Mouse (Mus musculus) lung, embryonic 15.5 days (tissue): ENCODE measurements at regions not wholly inside any gene's neighbourhood (a gene's known extent, or its start where the extent isn't known, plus 50 kb on each side); places are given as distances from the start of the nearest gene placed in this dataset.

Source experiments
- ATAC-seq: fragments of 200-750 bp; cut with Nextera tagmentation; 2 replicates; pipeline ENCODE4 v1.8.0; 2017; ENCODE audit warnings: moderate number of reproducible peaks, borderline replicate concordance; ENCODE audit not compliant: low FRiP score, low TSS enrichment; ENCODE audit errors: extremely low read depth
- H3K27ac ChIP-seq: fragments of 300-500 bp; sonication (generic); 2 replicates; pipeline ENCODE4 v1.5.1; 2015; ENCODE audit warnings: moderate library complexity, mild to moderate bottlenecking, inconsistent platforms
- H3K27me3 ChIP-seq: fragments of 300-500 bp; sonication (generic); 2 replicates; pipeline ENCODE4 v1.6.1; 2015; ENCODE audit warnings: inconsistent platforms
- H3K36me3 ChIP-seq: fragments of 300-500 bp; sonication (generic); 2 replicates; pipeline ENCODE4 v1.6.1; 2015; ENCODE audit warnings: inconsistent platforms
- H3K4me1 ChIP-seq: fragments of 300-500 bp; sonication (generic); 2 replicates; pipeline ENCODE4 v1.6.1; 2015; ENCODE audit warnings: inconsistent platforms
- H3K4me2 ChIP-seq: fragments of 300-500 bp; sonication (generic); 2 replicates; pipeline ENCODE4 v1.6.1; 2015; ENCODE audit warnings: inconsistent platforms, mild to moderate bottlenecking, moderate library complexity
- H3K4me3 ChIP-seq: fragments of 300-500 bp; sonication (generic); 2 replicates; pipeline ENCODE4 v1.5.1; 2015; ENCODE audit warnings: mild to moderate bottlenecking, inconsistent platforms
- H3K9ac ChIP-seq: fragments of 300-500 bp; sonication (generic); 2 replicates; pipeline ENCODE4 v1.6.1; 2015; ENCODE audit warnings: inconsistent platforms
- H3K9me3 ChIP-seq: fragments of 300-500 bp; sonication (generic); 2 replicates; pipeline ENCODE4 v1.6.1; 2016; ENCODE audit warnings: inconsistent platforms
- WGBS: fragments of 180-500 bp; shearing (Covaris S2); methylation state at CpG from one replicate; pipeline ENCODE4 v1.1.7; 2015; 5-methylcytosine and 5-hydroxymethylcytosine counted together

DNA sequence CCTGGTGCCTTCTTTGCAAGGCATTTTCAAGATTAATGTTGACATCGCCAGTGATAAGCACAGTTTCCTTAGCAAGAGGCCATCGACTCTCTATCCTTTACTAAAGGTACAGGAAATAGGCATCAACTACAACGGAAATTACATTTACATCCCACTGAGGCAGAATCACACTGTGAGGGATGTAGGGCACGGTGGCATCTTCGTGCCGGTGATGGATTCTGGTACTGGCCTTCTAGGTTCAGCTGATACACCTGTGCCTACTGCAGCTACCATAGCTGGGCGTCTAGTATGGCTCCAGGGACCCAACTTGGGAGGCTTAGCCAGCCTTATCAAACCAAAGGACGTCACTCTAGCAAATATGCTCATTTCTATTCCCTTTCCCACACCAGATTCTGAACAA is 313.5 kb upstream of the Zfp637 start:
- Histone ChIP-seq H3K27me3 (no peaks in the 10 kb centered on the region), H3K9ac (no peak overlapping the region), H3K4me2 (no peak overlapping the region), H3K4me3 (no peak overlapping the region), H3K4me1 (peaks cover 9% of the 10 kb centered on the region), H3K9me3 (no peaks in the 10 kb centered on the region), H3K27ac (no peak overlapping the region), H3K36me3 (no peaks in the 10 kb centered on the region)
- no peak for ATAC-seq
- WGBS: 70% methylated on average over 8 of the region's 8 CpGs

DNA sequence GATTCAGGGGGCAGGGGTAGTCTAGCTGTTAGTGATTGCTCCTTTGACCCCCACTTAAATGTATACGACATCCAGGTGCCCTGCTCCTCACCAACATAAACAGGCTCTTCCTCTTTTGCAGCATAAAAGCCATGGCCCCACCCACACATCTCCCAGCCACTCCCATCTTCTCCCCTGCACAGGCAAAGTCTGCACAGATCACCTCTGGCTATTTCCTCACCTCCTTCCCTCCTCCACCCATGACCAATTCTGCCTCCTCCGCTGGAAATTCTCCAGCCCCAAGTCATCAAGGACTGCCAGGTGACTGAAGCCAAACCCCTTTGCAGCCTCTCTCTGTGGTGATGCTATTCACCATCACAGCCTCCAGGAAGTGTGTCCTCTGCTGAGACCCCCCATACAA is 306.8 kb upstream of the Zfp637 start:
- no peaks in the 10 kb centered on the region for H3K36me3 ChIP-seq
- no peaks in the 10 kb centered on the region for H3K4me1 ChIP-seq
- H3K9ac ChIP-seq: no peak overlapping the region
- no peaks in the 10 kb centered on the region for H3K27me3 ChIP-seq
- H3K9me3 ChIP-seq: no peaks in the 10 kb centered on the region
- H3K27ac ChIP-seq: no peak overlapping the region
- H3K4me2 ChIP-seq: no peak overlapping the region
- no peak overlapping the region for H3K4me3 ChIP-seq
- 32% methylated on average over 2 of the region's 2 CpGs for WGBS
- ATAC-seq: no peak

DNA sequence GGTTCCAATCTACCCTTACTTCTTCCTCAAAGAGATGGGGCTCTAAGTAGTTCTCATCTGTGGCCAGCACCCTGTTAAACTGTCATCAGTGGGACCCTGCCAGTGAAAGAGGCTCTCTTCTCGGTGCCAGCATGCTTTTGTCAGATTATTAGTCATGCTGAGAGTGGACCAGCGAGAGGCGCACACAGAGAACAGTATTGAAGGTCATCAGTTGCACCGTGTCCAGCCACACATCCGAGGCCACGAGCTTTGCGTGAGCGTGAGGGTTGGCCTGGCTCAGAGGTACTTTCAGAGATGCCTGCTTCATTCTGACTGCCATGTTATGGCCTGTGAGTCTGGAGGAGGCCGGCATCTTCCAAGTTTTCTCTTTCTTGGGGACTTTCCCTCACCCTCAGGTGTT is 306.0 kb upstream of the Zfp637 start:
- H3K9me3 ChIP-seq: no peaks in the 10 kb centered on the region
- H3K9ac ChIP-seq: no peak overlapping the region
- no peaks in the 10 kb centered on the region for H3K36me3 ChIP-seq
- H3K4me3 ChIP-seq: no peak overlapping the region
- no peaks in the 10 kb centered on the region for H3K4me1 ChIP-seq
- no peak overlapping the region for H3K27ac ChIP-seq
- H3K4me2 ChIP-seq: no peak overlapping the region
- ATAC-seq: no peak
- no peaks in the 10 kb centered on the region for H3K27me3 ChIP-seq
- 54% methylated on average over 9 of the region's 9 CpGs for WGBS

DNA sequence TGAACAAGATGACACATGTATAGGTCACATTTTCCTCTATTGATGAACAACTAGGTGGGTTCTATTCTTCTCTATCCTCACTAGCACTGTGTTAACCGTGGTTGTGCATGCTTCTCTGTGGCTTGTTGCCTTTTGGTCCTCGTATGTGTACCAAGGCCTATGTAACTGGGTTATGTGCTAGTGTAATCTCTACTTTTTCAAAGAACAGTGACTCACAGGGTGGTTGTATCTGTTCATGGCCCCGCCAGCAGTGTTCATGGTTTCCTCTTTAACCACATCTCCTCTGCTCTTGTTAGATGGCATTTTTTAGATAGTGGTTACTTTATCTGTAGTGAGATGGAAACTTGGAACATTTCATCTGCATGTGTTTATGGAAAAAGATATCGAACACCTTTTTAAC is 304.9 kb upstream of the Zfp637 start:
- H3K36me3 ChIP-seq: no peaks in the 10 kb centered on the region
- H3K4me3 ChIP-seq: no peak overlapping the region
- no peaks in the 10 kb centered on the region for H3K9me3 ChIP-seq
- H3K9ac ChIP-seq: no peak overlapping the region
- no peak overlapping the region for H3K27ac ChIP-seq
- H3K4me2 ChIP-seq: no peak overlapping the region
- ATAC-seq: no peak
- WGBS: 85% methylated on average over 4 of the region's 4 CpGs
- H3K27me3 ChIP-seq: no peaks in the 10 kb centered on the region
- no peaks in the 10 kb centered on the region for H3K4me1 ChIP-seq

DNA sequence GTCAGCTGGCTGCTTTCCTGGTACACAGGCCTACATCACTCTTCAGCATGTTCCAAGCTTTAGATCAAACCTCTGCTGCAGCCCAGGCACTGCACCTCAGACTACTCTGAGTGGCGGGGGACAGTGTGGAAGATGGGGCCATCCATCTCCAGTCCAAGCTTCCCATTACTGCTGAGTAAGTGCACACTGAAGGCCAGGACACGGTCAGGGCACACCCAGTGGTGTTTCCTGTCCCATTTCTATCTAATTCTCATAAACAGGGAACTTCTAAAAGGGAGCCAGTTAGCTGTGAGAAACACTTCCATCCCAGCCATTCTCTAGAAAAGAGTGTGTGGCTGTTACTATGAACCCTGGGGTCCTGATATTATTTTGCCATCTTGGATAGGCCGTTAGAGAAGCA is 298.5 kb upstream of the Zfp637 start:
- Histone ChIP-seq H3K9ac (no peak overlapping the region), H3K4me3 (no peak overlapping the region), H3K4me1 (no peaks in the 10 kb centered on the region), H3K4me2 (no peak overlapping the region), H3K27me3 (no peaks in the 10 kb centered on the region), H3K9me3 (no peaks in the 10 kb centered on the region), H3K36me3 (no peaks in the 10 kb centered on the region), H3K27ac (no peak overlapping the region)
- no peak for ATAC-seq
- 69% methylated on average over 3 of the region's 3 CpGs for WGBS

DNA sequence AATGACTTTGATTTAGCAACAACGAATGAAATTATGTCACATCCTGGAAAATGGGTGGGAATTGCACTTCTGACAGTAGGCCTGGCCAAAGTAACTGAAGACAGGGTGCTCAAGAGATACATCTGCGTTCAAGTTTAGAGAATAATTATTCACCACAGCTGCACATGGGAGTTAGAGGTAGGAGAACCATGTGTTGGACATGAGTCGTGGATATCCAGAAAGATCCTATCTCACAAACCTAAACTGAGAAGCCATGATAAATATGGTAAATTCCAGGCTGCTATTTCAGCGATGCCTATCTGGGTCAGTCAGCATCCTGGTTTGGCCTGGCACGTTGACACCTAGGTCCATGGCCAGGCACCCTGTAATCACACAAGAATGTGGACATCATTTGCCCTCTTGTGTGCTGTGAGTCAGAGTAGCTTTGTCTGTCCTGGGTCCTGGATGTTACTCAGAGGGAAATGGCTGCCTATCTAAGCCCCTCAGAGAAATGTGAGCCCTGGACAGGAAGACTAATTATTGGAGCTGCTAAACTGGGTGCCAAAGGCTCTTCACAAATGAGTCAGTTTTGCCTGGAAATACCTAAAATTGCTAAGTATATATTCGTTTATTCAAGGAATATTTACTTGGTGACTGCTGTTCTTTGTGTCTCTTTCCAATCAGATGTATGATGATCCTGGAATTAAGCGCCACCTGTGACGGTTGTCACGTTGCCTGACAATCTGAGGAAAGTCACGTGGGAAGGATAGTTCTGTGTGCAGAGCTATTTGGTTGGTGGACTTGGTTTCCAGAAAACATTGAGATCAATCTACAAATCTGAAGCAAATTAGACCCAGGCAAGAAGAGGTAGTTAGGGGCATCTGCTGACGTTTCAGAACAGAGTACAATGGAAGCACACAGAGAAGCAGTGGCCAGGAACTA is 296.4 kb upstream of the Zfp637 start:
- no peaks in the 10 kb centered on the region for H3K4me1 ChIP-seq

DNA sequence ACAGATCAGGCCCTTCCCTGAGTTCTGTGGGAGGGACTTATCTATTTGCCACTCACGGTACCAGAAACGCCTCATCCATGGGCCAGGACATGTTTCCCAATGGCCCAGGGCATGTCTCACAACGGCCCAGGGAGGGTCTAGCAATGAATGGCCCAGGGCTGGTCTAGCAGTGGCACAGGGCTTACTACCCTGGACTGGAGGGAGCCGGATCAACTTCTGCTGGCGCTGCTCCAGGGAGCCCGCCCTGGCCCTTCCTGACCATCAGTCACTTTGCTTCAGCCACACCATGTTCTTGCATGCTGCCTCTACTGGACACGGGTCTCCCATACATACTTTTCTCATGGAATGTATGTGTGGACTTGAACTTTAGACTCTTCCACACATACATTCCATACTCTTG is 290.1 kb upstream of the Zfp637 start:
- no peak overlapping the region for H3K9ac ChIP-seq
- H3K9me3 ChIP-seq: no peaks in the 10 kb centered on the region
- ATAC-seq: no peak
- no peaks in the 10 kb centered on the region for H3K27me3 ChIP-seq
- H3K27ac ChIP-seq: no peak overlapping the region
- no peak overlapping the region for H3K4me3 ChIP-seq
- H3K36me3 ChIP-seq: no peaks in the 10 kb centered on the region
- H3K4me1 ChIP-seq: peaks cover 10% of the 10 kb centered on the region
- no peak overlapping the region for H3K4me2 ChIP-seq
- 76% methylated on average over 7 of the region's 7 CpGs for WGBS

More for the DNA sequence above, 296.4 kb upstream of the Zfp637 start:
- 78% methylated on average over 11 of the region's 11 CpGs for WGBS
- H3K9me3 ChIP-seq: no peaks in the 10 kb centered on the region
- H3K27ac ChIP-seq: no peak overlapping the region
- no peak overlapping the region for H3K4me2 ChIP-seq
- ATAC-seq: no peak
- H3K36me3 ChIP-seq: no peaks in the 10 kb centered on the region
- no peak overlapping the region for H3K4me3 ChIP-seq
- H3K9ac ChIP-seq: no peak overlapping the region
- H3K27me3 ChIP-seq: no peaks in the 10 kb centered on the region

DNA sequence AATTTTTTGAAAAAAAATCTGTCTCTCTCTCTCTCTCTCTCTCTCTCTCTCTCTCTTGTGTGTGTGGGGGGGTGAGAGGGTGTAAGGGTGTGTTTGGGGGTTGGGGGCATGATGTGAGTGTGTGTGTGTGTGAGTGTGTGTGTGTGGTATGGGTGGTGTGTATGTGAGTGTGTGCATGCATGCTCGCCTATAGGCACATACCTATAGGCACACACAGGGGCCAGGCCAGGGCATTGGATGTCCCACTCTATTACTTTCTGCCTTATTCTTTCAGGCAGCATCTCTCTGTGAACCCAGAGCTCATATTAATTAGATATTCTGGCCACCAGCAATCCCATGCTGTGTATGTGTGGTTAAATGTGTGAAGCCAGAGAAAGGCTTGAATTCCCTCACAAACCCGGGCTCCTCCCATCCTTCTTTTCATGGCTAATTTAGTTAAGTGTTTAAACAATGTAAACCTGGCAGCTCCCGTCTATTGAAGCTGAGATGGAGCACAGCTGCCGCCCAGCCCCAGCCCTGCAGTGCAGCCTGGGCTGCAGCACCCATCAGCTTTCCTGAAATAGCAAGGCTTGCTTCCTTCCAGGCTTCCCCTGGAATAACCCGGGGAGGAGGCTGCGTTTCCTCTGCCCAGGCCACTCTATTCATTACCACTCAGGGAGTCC is 288.8 kb upstream of the Zfp637 start:
- Histone ChIP-seq H3K4me2 (no peak overlapping the region), H3K9ac (no peak overlapping the region), H3K4me3 (no peak overlapping the region), H3K27me3 (no peaks in the 10 kb centered on the region), H3K27ac (peak overlapping the region; percentile 42), H3K9me3 (no peaks in the 10 kb centered on the region), H3K4me1 (peaks cover 10% of the 10 kb centered on the region), H3K36me3 (no peaks in the 10 kb centered on the region)
- peak; percentile 89 for ATAC-seq
- whole genome bisulfite sequencing: 12% methylated on average over 6 of the region's 6 CpGs

DNA sequence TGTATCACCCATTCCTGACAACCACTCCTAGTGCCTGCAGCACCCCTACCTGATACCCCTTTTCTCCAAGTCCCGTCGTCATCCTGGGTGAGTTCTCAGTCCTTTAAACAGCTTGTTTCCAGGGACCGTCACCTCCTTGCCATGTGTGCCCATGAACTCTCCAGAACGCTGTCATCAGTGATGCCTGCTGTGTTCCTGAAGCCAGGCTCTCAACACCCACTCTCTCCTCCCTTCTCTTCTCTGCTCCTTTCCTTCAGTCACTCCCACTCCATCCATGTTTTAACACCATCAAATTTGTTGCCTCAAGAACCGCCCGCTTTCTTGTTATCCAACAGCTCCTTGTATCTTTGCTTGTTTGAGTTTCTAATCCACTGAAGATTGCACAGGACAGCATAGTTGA is 277.8 kb upstream of the Zfp637 start:
- H3K9me3 ChIP-seq: no peaks in the 10 kb centered on the region
- H3K4me2 ChIP-seq: no peak overlapping the region
- no peak overlapping the region for H3K4me3 ChIP-seq
- WGBS: 66% methylated on average over 6 of the region's 6 CpGs
- no peak overlapping the region for H3K9ac ChIP-seq
- peaks cover 5% of the 10 kb centered on the region; the same call in 1 of the 2 replicates for H3K4me1 ChIP-seq
- no peak overlapping the region for H3K27ac ChIP-seq
- H3K36me3 ChIP-seq: no peaks in the 10 kb centered on the region
- no peak for ATAC-seq
- H3K27me3 ChIP-seq: peaks cover 8% of the 10 kb centered on the region; the same call in 1 of the 2 replicates

DNA sequence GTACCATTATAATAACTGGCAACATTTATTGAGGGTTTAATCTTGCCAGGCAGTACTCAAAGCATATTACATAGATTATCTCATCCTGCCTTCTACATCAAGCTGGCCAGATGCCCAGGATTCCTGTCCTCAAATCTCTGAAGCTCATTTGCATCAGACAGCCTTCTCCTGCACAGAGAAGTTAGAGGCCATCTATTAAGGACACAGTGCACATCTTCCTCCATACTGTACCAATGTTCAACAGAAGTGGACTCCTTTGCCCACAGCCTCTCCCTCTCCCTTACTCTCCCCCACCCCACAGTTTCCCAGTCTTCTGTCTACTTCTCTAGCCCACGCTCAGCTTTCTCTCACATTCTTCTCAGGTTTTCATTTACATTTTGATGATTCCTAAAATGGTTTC is 277.3 kb upstream of the Zfp637 start:
- Histone ChIP-seq H3K4me2 (no peak overlapping the region), H3K36me3 (no peaks in the 10 kb centered on the region), H3K9ac (no peak overlapping the region), H3K4me1 (peaks cover 5% of the 10 kb centered on the region; the same call in 1 of the 2 replicates), H3K9me3 (no peaks in the 10 kb centered on the region), H3K27ac (no peak overlapping the region), H3K4me3 (no peak overlapping the region), H3K27me3 (peaks cover 8% of the 10 kb centered on the region; the same call in 1 of the 2 replicates)
- WGBS: 89% methylated on average over 1 of the region's 1 CpGs
- ATAC-seq: no peak

DNA sequence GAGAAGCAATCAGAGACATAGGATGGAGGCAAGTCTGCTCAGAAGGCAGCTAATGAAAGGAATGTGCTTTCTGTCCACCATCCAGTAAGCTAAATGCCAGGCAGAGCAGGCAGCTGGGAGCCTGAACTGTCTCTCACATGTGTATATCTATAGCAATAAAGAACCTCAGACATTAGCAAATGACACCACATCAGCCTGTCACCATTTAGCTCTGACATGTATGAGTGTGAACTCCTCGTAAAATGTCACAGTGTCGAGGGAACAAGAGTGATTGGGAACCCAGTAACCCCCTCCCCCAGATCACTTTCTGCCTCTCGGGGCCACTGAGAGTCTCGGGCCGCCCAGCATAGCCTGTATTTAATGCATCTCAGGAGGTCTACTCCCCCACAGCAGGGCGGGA is 274.2 kb upstream of the Zfp637 start:
- no peak overlapping the region for H3K4me3 ChIP-seq
- H3K9ac ChIP-seq: no peak overlapping the region
- H3K27me3 ChIP-seq: peaks cover 8% of the 10 kb centered on the region
- H3K4me2 ChIP-seq: no peak overlapping the region
- ATAC-seq: peak; percentile 25; the same call in 1 of the 2 replicates
- no peaks in the 10 kb centered on the region for H3K9me3 ChIP-seq
- 38% methylated on average over 6 of the region's 6 CpGs for WGBS
- H3K27ac ChIP-seq: no peak overlapping the region
- H3K36me3 ChIP-seq: no peaks in the 10 kb centered on the region
- H3K4me1 ChIP-seq: peaks cover 18% of the 10 kb centered on the region

DNA sequence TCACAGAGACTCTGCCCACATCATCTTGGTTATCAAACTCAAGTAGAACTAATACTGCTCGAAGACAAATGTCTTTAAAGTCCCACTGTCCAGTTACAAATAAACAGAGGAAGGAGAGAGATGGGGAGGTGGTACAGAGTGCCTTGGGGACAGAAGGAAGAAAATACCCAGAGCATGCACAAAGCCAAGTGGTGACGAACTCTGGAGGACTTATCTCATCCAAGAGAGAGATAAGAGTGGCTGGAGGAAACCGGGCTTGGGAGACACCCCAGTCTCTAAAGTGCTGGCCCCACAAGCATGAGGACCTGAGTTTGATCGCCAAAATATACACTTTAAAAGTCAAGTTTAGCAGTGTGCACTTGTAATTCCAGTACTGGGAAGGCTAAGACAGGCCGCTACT is 273.3 kb upstream of the Zfp637 start:
- H3K4me1 ChIP-seq: peaks cover 24% of the 10 kb centered on the region
- peaks cover 8% of the 10 kb centered on the region; the same call in 1 of the 2 replicates for H3K27me3 ChIP-seq
- H3K4me3 ChIP-seq: no peak overlapping the region
- H3K9ac ChIP-seq: no peak overlapping the region
- H3K27ac ChIP-seq: no peak overlapping the region
- no peak for ATAC-seq
- H3K36me3 ChIP-seq: no peaks in the 10 kb centered on the region
- no peaks in the 10 kb centered on the region for H3K9me3 ChIP-seq
- 55% methylated on average over 5 of the region's 5 CpGs for WGBS
- H3K4me2 ChIP-seq: no peak overlapping the region
